In genomic region chr8:106700131-106700530, GRCm38 (mm10) we compare ENCODE assay signal across 18 mouse cellular contexts. TPM values are rescaled to one million over a fixed set of nuclear protein-coding genes. Genes with fewer than 3 reads are reported as not detected.
A peak's percentile ranks its signal among the peaks of the same experiment; 100 is the strongest.
DNase-seq lines count a peak whose midpoint lies in the region; ATAC-seq and TF ChIP-seq lines count a peak whose summit lies in the region.
"Had no signal": no experiment of that assay in that cellular context is flagged by ENCODE, and none has a peak within 500 bp of the region (broad histone marks: within the 10 kb centered on the region; RNA-seq: fewer than 3 reads in every experiment).

No protein-coding gene starts in this region.

- H3K4me1 ChIP-seq in kidney, adult 2 months (ENCODE audit: control insufficient read depth, insufficient read depth, low read length): 0 out of 2 replicates have a peak, but pooled peaks cover 4% of the 10 kb centered on the region
- H3K4me1 ChIP-seq in kidney, embryonic 16.5 days (ENCODE audit: insufficient read depth, low read length): peaks cover 6% of the 10 kb centered on the region
- no peaks in the 10 kb centered on the region for H3K4me1 ChIP-seq in liver, adult 2 months (ENCODE audit: control insufficient read depth, insufficient read depth, low read length)
- 0 out of 2 replicates have a peak, but pooled peaks cover 2% of the 10 kb centered on the region for H3K4me1 ChIP-seq in liver, embryonic 11.5 days (replicated peaks; ENCODE audit: control insufficient read depth, insufficient read depth, low read length)
- H3K4me1 ChIP-seq: forebrain, embryonic 10.5 days; forebrain, embryonic 13.5 days; hindbrain, embryonic 10.5 days; hindbrain, embryonic 13.5 days had no signal

- no peak overlapping the region for H3K4me3 ChIP-seq in kidney, adult 2 months (ENCODE audit: insufficient read depth, low read depth, low read length)
- no peak overlapping the region for H3K4me3 ChIP-seq in kidney, embryonic 16.5 days (ENCODE audit: low read length)
- H3K4me3 ChIP-seq in liver, adult 2 months (ENCODE audit: insufficient read depth, low read depth, low read length): no peak overlapping the region
- H3K4me3 ChIP-seq in liver, embryonic 11.5 days (ENCODE audit: low read depth, low read length): no peak overlapping the region
- H3K4me3 ChIP-seq: forebrain, embryonic 10.5 days; forebrain, embryonic 13.5 days; gastrocnemius, adult 2 months; heart, embryonic 15.5 days; hindbrain, embryonic 10.5 days; hindbrain, embryonic 13.5 days had no signal

- intact Hi-C loops in left cerebral cortex, postnatal 25 days (cut with DNase I): no loop called here

- H3K36me3 ChIP-seq in kidney, adult 2 months (ENCODE audit: control insufficient read depth, insufficient read depth, low read length): no peaks in the 10 kb centered on the region; the same call in 1 of the 2 replicates
- H3K36me3 ChIP-seq in kidney, embryonic 16.5 days (ENCODE audit: insufficient read depth, low read length): peaks cover 38% of the 10 kb centered on the region
- H3K36me3 ChIP-seq in liver, adult 2 months (ENCODE audit: control insufficient read depth, insufficient read depth, low read length): peaks cover 23% of the 10 kb centered on the region; the same call in 1 of the 2 replicates
- H3K36me3 ChIP-seq in liver, embryonic 11.5 days (ENCODE audit: control insufficient read depth, insufficient read depth, low read length): peaks cover 19% of the 10 kb centered on the region

- WGBS in kidney, adult 2 months: 61% methylated on average over 6 of the region's 6 CpGs
- 93% methylated on average over 6 of the region's 6 CpGs for WGBS in kidney, embryonic 16.5 days
- 49% methylated on average over 6 of the region's 6 CpGs for WGBS in liver, adult 2 months
- 91% methylated on average over 6 of the region's 6 CpGs for WGBS in liver, embryonic 11.5 days

- no peaks in the 10 kb centered on the region for H3K9me3 ChIP-seq in kidney, embryonic 16.5 days (ENCODE audit: low read length)
- no peaks in the 10 kb centered on the region for H3K9me3 ChIP-seq in liver, embryonic 11.5 days (ENCODE audit: control insufficient read depth, low read length)
- H3K9me3 ChIP-seq: forebrain, embryonic 10.5 days; forebrain, embryonic 13.5 days; heart, embryonic 15.5 days; hindbrain, embryonic 10.5 days; hindbrain, embryonic 13.5 days had no signal

- H3K27me3 ChIP-seq in kidney, adult 2 months (replicated peaks; ENCODE audit: control insufficient read depth, insufficient read depth, low read length): no peaks in the 10 kb centered on the region
- no peaks in the 10 kb centered on the region for H3K27me3 ChIP-seq in kidney, embryonic 16.5 days (ENCODE audit: insufficient read depth, low read length)
- no peaks in the 10 kb centered on the region for H3K27me3 ChIP-seq in liver, adult 2 months (ENCODE audit: control insufficient read depth, insufficient read depth, low read length)
- H3K27me3 ChIP-seq in liver, embryonic 11.5 days (replicated peaks; ENCODE audit: control insufficient read depth, insufficient read depth, low read length): no peaks in the 10 kb centered on the region
- H3K27me3 ChIP-seq: forebrain, embryonic 13.5 days; heart, embryonic 15.5 days; hindbrain, embryonic 13.5 days had no signal

- no peak for TF ChIP-seq POLR2A in kidney, adult 2 months (IDR thresholded peaks at IDR 0.05; ENCODE audit: low read depth, low read length)
- TF ChIP-seq POLR2A in liver, adult 2 months (IDR thresholded peaks at IDR 0.05; ENCODE audit: extremely low read depth, insufficient read depth, low read length): no peak

- no peak for ATAC-seq in kidney, embryonic 16.5 days (ENCODE audit: low FRiP score, low TSS enrichment)
- ATAC-seq in liver, embryonic 11.5 days (replicated peaks; ENCODE audit: low FRiP score): no peak
- ATAC-seq: CD4-positive, CD25-positive, alpha-beta regulatory T cell, adult 4 months; forebrain, postnatal 0 days; hindbrain, embryonic 16.5 days had no signal

- TF ChIP-seq CTCF in kidney, adult 2 months (conservative IDR thresholded peaks at IDR 0.05; ENCODE audit: insufficient read depth, insufficient read length, low read depth, low read length): no peak
- no peak for TF ChIP-seq CTCF in liver, adult 2 months (IDR thresholded peaks at IDR 0.05; ENCODE audit: low read depth, low read length)

- H3K27ac ChIP-seq in kidney, adult 2 months (ENCODE audit: insufficient read depth, low read depth, low read length): no peak overlapping the region
- no peak overlapping the region for H3K27ac ChIP-seq in kidney, embryonic 16.5 days (ENCODE audit: low read length)
- H3K27ac ChIP-seq in liver, adult 2 months (replicated peaks; ENCODE audit: insufficient read depth, low read depth, low read length): no peak overlapping the region
- H3K27ac ChIP-seq in liver, embryonic 11.5 days (ENCODE audit: low read depth, low read length): no peak overlapping the region
- H3K27ac ChIP-seq: forebrain, embryonic 10.5 days; forebrain, embryonic 13.5 days; gastrocnemius, adult 2 months; heart, embryonic 15.5 days; hindbrain, embryonic 10.5 days; hindbrain, embryonic 13.5 days had no signal

- no peaks in the 10 kb centered on the region for H3K79me2 ChIP-seq in liver, adult 2 months (ENCODE audit: control insufficient read depth, insufficient read depth, low read length)

- no peak overlapping the region for H3K9ac ChIP-seq in kidney, embryonic 16.5 days (replicated peaks; ENCODE audit: low read length)
- no peak overlapping the region for H3K9ac ChIP-seq in liver, adult 2 months (ENCODE audit: low read depth, low read length)
- no peak overlapping the region for H3K9ac ChIP-seq in liver, embryonic 11.5 days (ENCODE audit: low read depth, low read length)
- H3K9ac ChIP-seq: forebrain, embryonic 13.5 days; forebrain, postnatal 0 days; heart, embryonic 15.5 days; hindbrain, embryonic 13.5 days had no signal

- no peak overlapping the region for H3K4me2 ChIP-seq in kidney, embryonic 16.5 days (replicated peaks; ENCODE audit: low read depth, low read length)
- no peak overlapping the region for H3K4me2 ChIP-seq in liver, embryonic 11.5 days
- H3K4me2 ChIP-seq: forebrain, embryonic 13.5 days; heart, embryonic 11.5 days; heart, embryonic 15.5 days; hindbrain, embryonic 13.5 days had no signal

- peak; percentile 90 for DNase-seq in kidney, adult 2 months
- peak; percentile 65 for DNase-seq in liver, adult 2 months (ENCODE audit: extremely low read depth, low read depth, low spot score)
- DNase-seq in liver, embryonic 11.5 days (ENCODE audit: low spot score): no peak
- DNase-seq in kidney, postnatal 25 days: peak; percentile 59 to 65
- DNase-seq in left cerebral cortex, postnatal 25 days (ENCODE audit: low spot score in 2 of 2): no peak
- no peak for DNase-seq in adrenal gland, postnatal 36 days
- DNase-seq: cerebellum, adult 9-10 months had no signal

RNA-seq across cellular contexts. Expression of gene Tango6, which starts 17.3 kb away (rescaled TPM):
- polyA plus RNA-seq in kidney, adult 2 months (2012; rRNA removed): 6.1 TPM in 2 replicates
- polyA plus RNA-seq in kidney, embryonic 16.5 days (2015; fragmentation: Nextera tagmentation; extraction: Ambion mirVana): 13.3 and 14.7 TPM in 2 replicates
- 2.1 and 3.2 TPM in 2 replicates for total RNA-seq in liver, adult 2 months (2014; rRNA removed)
- 3.4 and 4.0 TPM in 2 replicates for polyA plus RNA-seq in liver, adult 2 months (2012; rRNA removed)
- 8.8 and 9.6 TPM in 2 replicates for polyA plus RNA-seq in liver, embryonic 11.5 days (2014; fragmentation: Nextera tagmentation; extraction: Ambion mirVana)
- 1 to 10 TPM; 5.7 to 7.0 TPM for total RNA-seq in left cerebral cortex, postnatal 25 days (2021)
- 10 to 100 TPM in 1 of 2 experiments, 1 to 10 TPM in 1; 8.2 to 11.1 TPM for total RNA-seq in adrenal gland, postnatal 36 days (2021)

Comparison
In these comparisons a context has a peak if more than half of its experiments do, and no peak if none do; other contexts are left out.
1. DNase-seq: peak in kidney, adult 2 months (single experiment), liver, adult 2 months (single experiment) and kidney, postnatal 25 days (2 of 2); none in liver, embryonic 11.5 days (single experiment), left cerebral cortex, postnatal 25 days (0 of 2) and adrenal gland, postnatal 36 days (0 of 2).